Mouse (Mus musculus) C2C12 (cell line): ENCODE data around the gene Gon7.

Source experiments
- CEBPB ChIP-seq: IDR thresholded peaks from one replicate; pipeline ENCODE4 v1.6.1; 2011; ENCODE audit warnings: low read depth, mild to moderate bottlenecking, control low read depth, moderate library complexity
- CTCF ChIP-seq: IDR thresholded peaks from one replicate; pipeline ENCODE4 v1.5.1; 2011; ENCODE audit not compliant: control insufficient read depth, insufficient read depth, insufficient read length
- MAX ChIP-seq: IDR thresholded peaks from one replicate; pipeline ENCODE4 v1.6.1; 2011; ENCODE audit warnings: mild to moderate bottlenecking, control low read depth
- USF1 ChIP-seq: IDR thresholded peaks from one replicate; pipeline ENCODE4 v1.6.1; 2011; ENCODE audit warnings: low read depth, mild to moderate bottlenecking, control low read depth, moderate library complexity

- TF ChIP-seq CTCF, result no peak
- TF ChIP-seq USF1, result no peak
- no peak for TF ChIP-seq MAX
- TF ChIP-seq CEBPB, result no peak
Observed at GRCm38 (mm10) chr12:102743589-102744574, 13.7 kb downstream of the Gon7 start, which contains the start of the genes Moap1 and Tmem251.
